Mouse (Mus musculus) embryo, embryonic 9.5 days (tissue): ENCODE data around the gene Slc25a31.

Source experiments
- DNase-seq: peaks from one replicate; pipeline ENCODE4 v3.0.0-alpha.2; 2017; ENCODE audit errors: extremely low spot score

Gene Slc25a31

GRCm38 (mm10) chr3:40708655-40709054 is at the start of gene Slc25a31:
Gene Slc25a31, plus strand, starts transcription at chr3:40708855.
- no peak for DNase-seq

GRCm38 (mm10) chr3:40660231-40660630 is 48.4 kb upstream of the Slc25a31 start:
- DNase-seq, result no peak

- DNase-seq, result no peak
These were observed 42.5 kb upstream of the Slc25a31 start for GRCm38 (mm10) chr3:40666109-40666508.

GRCm38 (mm10) chr3:40666861-40667719 is 41.6 kb upstream of the Slc25a31 start:
- DNase-seq, result no peak

- no peak for DNase-seq
These were observed 39.8 kb upstream of the Slc25a31 start for GRCm38 (mm10) chr3:40668889-40669288.

- no peak for DNase-seq
These were observed 39.3 kb upstream of the Slc25a31 start for GRCm38 (mm10) chr3:40669395-40669794.

- no peak for DNase-seq
These were observed 35.1 kb upstream of the Slc25a31 start for GRCm38 (mm10) chr3:40673515-40673914.

- no peak for DNase-seq
These were observed 33.7 kb upstream of the Slc25a31 start for GRCm38 (mm10) chr3:40674873-40675405.

- DNase-seq, result no peak
These were observed 29.8 kb upstream of the Slc25a31 start for GRCm38 (mm10) chr3:40678856-40679255.

- no peak for DNase-seq
These were observed 26.3 kb upstream of the Slc25a31 start for GRCm38 (mm10) chr3:40682404-40682803.

- DNase-seq, result no peak
These were observed 25.5 kb upstream of the Slc25a31 start for GRCm38 (mm10) chr3:40683171-40683570.

- peak; percentile 59 for DNase-seq
These were observed 22.7 kb upstream of the Slc25a31 start for GRCm38 (mm10) chr3:40685855-40686515.

GRCm38 (mm10) chr3:40686836-40687235 is 21.8 kb upstream of the Slc25a31 start:
- peak; percentile 25 for DNase-seq

- DNase-seq, result peak; percentile 20
These were observed 21.1 kb upstream of the Slc25a31 start for GRCm38 (mm10) chr3:40687588-40687987.

- no peak for DNase-seq
These were observed 17.1 kb upstream of the Slc25a31 start for GRCm38 (mm10) chr3:40691566-40691965.

- no peak for DNase-seq
These were observed 15.2 kb upstream of the Slc25a31 start for GRCm38 (mm10) chr3:40693435-40693834.

- DNase-seq, result no peak
These were observed 14.7 kb upstream of the Slc25a31 start for GRCm38 (mm10) chr3:40693960-40694359.

GRCm38 (mm10) chr3:40694438-40694837 is 14.2 kb upstream of the Slc25a31 start:
- DNase-seq, result no peak

GRCm38 (mm10) chr3:40695162-40695561 is 13.5 kb upstream of the Slc25a31 start:
- no peak for DNase-seq

GRCm38 (mm10) chr3:40698834-40699233 is 9.8 kb upstream of the Slc25a31 start:
- no peak for DNase-seq

GRCm38 (mm10) chr3:40704816-40705430 is 3.7 kb upstream of the Slc25a31 start:
- DNase-seq, result no peak

- no peak for DNase-seq
These were observed 7.4 kb downstream of the Slc25a31 start for GRCm38 (mm10) chr3:40716056-40716455.
